Mouse (Mus musculus) intestine, embryonic 16.5 days (tissue): ENCODE measurements around the gene Krt83. TPM values are rescaled to one million over a fixed set of nuclear protein-coding genes. Genes with fewer than 3 reads are reported as not detected.

Experiments used
- ATAC-seq: fragments of 200-750 bp; cut with Nextera tagmentation; 2 replicates; pipeline ENCODE4 v1.8.0; 2017; ENCODE audit warnings: moderate TSS enrichment, moderate library complexity
- H3K27ac ChIP-seq: fragments of 300-500 bp; sonication (generic); 2 replicates; pipeline ENCODE4 v1.5.1; 2014; ENCODE audit warnings: mild to moderate bottlenecking, low read length
- H3K27me3 ChIP-seq: fragments of 300-500 bp; sonication (generic); replicated peaks from 2 replicates; pipeline ENCODE4 v1.6.1; 2014; ENCODE audit warnings: low read length, control low read depth, mixed read lengths; ENCODE audit not compliant: control insufficient read depth, insufficient read depth
- H3K36me3 ChIP-seq: fragments of 300-500 bp; sonication (generic); 2 replicates; pipeline ENCODE4 v1.6.1; 2014; ENCODE audit warnings: low read length, control low read depth; ENCODE audit not compliant: control insufficient read depth, insufficient read depth
- H3K4me1 ChIP-seq: fragments of 300-500 bp; sonication (generic); 2 replicates; pipeline ENCODE4 v1.6.1; 2014; ENCODE audit warnings: low read length, control low read depth, mixed read lengths; ENCODE audit not compliant: control insufficient read depth, insufficient read depth
- H3K4me2 ChIP-seq: fragments of 300-500 bp; sonication (generic); 2 replicates; pipeline ENCODE4 v1.6.1; 2014; ENCODE audit warnings: low read depth, low read length, control low read depth
- H3K4me3 ChIP-seq: fragments of 300-500 bp; sonication (generic); 2 replicates; pipeline ENCODE4 v1.5.1; 2014; ENCODE audit warnings: mild to moderate bottlenecking, low read length
- H3K9ac ChIP-seq: fragments of 300-500 bp; sonication (generic); 2 replicates; pipeline ENCODE4 v1.6.1; 2014; ENCODE audit warnings: low read depth, low read length
- H3K9me3 ChIP-seq: fragments of 300-500 bp; sonication (generic); 2 replicates; pipeline ENCODE4 v1.6.1; 2016; ENCODE audit warnings: low read length, control low read depth; ENCODE audit not compliant: control insufficient read depth
- WGBS: fragments of 180-500 bp; shearing (Covaris S2); extraction: QIAGEN DNeasy Blood & Tissue Kit; methylation state at CpG from one replicate; pipeline ENCODE4 v1.1.7; 2014; 5-methylcytosine and 5-hydroxymethylcytosine counted together
- polyA plus RNA-seq: library from polyadenylated mRNA; unstranded; fragments of >200 nt; fragmentation: Nextera tagmentation; extraction: Ambion mirVana; gene quantifications from 2 replicates; pipeline ENCODE4 v1.2.1, GENCODE M21; 2015

The Krt83 gene
- polyA plus RNA-seq, 1 experiment from 2014 or later, result 0.09 TPM

DNA sequence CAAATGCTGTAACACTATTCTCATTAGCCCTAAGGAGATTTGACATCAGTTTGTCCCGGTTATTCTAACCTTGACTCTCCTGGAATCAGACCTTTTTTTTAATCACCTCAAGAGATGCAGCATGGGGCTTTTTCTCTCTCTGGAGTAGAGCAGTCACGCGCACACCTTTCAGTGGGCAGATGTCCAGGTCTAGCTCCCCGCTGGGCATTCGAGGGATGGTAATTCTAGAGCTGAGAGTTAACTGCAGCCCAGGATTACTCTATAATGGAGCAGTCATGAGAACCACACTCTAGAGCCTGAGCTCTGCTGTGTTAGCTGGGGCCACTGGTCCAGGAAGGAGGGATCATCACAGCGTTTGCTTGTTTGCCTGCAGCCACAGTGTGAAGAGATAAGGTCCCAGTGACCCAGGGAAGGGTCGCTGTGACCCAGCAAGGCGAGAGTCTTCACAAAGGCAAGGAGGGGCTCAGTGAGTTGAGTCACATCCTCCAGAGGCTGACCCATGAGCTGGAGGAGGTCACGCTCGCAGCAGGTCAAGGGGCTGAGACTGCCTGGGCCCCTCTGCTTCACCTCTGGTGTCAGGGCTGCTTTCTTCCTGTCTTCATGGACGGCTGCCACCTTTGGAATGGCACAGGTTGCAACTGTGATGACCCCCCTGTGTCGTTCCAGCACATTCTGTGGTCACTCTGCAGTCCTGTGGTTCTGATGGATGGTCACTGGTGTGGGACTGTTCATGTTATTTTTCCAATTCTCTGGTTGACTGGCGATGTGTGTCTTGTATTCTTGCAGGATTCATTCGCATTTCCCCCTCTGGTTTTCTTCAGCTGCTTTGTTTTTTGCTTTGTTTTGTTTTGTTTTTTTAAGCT, 15.8 kb upstream of the Krt83 start:
- H3K27ac ChIP-seq, result no peak overlapping the region
- no peak overlapping the region for H3K4me2 ChIP-seq
- H3K36me3 ChIP-seq, result no peaks in the 10 kb centered on the region
- no peak for ATAC-seq
- no peaks in the 10 kb centered on the region for H3K9me3 ChIP-seq
- WGBS, result 48% methylated on average over 14 of the region's 14 CpGs
- H3K4me1 ChIP-seq, result no peaks in the 10 kb centered on the region
- H3K9ac ChIP-seq, result no peak overlapping the region
- no peaks in the 10 kb centered on the region for H3K27me3 ChIP-seq
- H3K4me3 ChIP-seq, result no peak overlapping the region

DNA sequence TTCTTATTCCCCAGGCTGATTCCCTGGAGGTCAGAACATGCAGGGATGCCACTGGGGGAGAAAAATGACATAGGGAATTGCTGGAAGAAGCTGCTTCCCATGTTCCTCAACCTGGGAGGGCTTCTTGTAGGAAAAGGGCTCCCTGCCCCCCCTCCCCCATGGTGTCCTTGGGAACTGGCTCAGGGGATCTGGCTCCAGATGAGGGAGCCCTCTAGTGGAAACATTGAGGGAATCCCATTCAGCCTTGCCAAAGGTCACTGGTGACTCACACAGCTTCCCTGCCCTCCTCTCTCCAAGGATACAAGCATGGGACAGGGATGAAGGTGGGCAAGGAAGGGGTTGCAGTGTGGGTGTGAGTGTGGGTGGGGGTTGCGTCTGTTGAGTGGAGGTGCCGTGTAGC, 5.9 kb upstream of the Krt83 start:
- Histone ChIP-seq H3K4me3 (no peak overlapping the region), H3K36me3 (no peaks in the 10 kb centered on the region), H3K9ac (no peak overlapping the region), H3K27me3 (no peaks in the 10 kb centered on the region), H3K4me1 (peaks cover 4% of the 10 kb centered on the region; the same call in 1 of the 2 replicates), H3K27ac (no peak overlapping the region), H3K9me3 (no peaks in the 10 kb centered on the region), H3K4me2 (no peak overlapping the region)
- ATAC-seq, result no peak
- WGBS, result 70% methylated on average over 2 of the region's 2 CpGs

- Histone ChIP-seq H3K27me3 (no peaks in the 10 kb centered on the region), H3K27ac (no peak overlapping the region), H3K4me2 (no peak overlapping the region), H3K9ac (no peak overlapping the region), H3K4me3 (no peak overlapping the region), H3K36me3 (no peaks in the 10 kb centered on the region), H3K4me1 (peaks cover 4% of the 10 kb centered on the region; the same call in 1 of the 2 replicates), H3K9me3 (no peaks in the 10 kb centered on the region)
- no peak for ATAC-seq
- 80% methylated on average over 8 of the region's 8 CpGs for WGBS
Measured at GRCm38 (mm10) chr15:101495266-101495665, 4.0 kb upstream of the Krt83 start.

DNA sequence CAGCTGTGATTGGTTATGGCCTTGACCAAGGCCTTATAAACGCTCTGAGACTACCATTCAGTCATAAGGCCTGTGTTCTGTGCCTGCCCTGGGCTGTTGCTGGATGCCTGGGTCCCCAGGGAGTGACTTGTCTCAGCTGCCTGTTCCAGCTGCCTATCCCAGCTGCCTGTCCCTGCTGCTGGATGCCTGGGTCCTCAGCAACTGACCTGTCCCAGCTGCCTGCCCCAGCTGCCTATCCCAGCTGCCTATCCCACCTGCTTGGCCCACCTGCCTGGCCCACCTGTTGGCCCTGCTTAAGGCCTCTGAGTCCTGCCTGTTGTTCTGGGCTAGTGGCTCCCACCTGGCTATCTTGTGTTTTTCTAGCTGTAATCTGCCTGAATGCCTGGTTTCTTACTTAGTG, 2.9 kb upstream of the Krt83 start:
- H3K27me3 ChIP-seq, result no peaks in the 10 kb centered on the region
- 38% methylated on average over 1 of the region's 1 CpGs for WGBS
- H3K27ac ChIP-seq, result no peak overlapping the region
- ATAC-seq, result no peak
- no peak overlapping the region for H3K9ac ChIP-seq
- H3K4me3 ChIP-seq, result no peak overlapping the region
- H3K4me1 ChIP-seq, result peaks cover 4% of the 10 kb centered on the region; the same call in 1 of the 2 replicates
- H3K36me3 ChIP-seq, result no peaks in the 10 kb centered on the region
- H3K4me2 ChIP-seq, result no peak overlapping the region
- no peaks in the 10 kb centered on the region for H3K9me3 ChIP-seq

- H3K27me3 ChIP-seq, result no peaks in the 10 kb centered on the region
- H3K4me1 ChIP-seq, result peaks cover 4% of the 10 kb centered on the region; the same call in 1 of the 2 replicates
- H3K4me2 ChIP-seq, result no peak overlapping the region
- H3K4me3 ChIP-seq, result no peak overlapping the region
- no peak overlapping the region for H3K27ac ChIP-seq
- 92% methylated on average over 6 of the region's 6 CpGs for WGBS
- no peaks in the 10 kb centered on the region for H3K36me3 ChIP-seq
- no peak for ATAC-seq
- no peaks in the 10 kb centered on the region for H3K9me3 ChIP-seq
- H3K9ac ChIP-seq, result no peak overlapping the region
Measured at GRCm38 (mm10) chr15:101493713-101494112, 2.4 kb upstream of the Krt83 start.

DNA sequence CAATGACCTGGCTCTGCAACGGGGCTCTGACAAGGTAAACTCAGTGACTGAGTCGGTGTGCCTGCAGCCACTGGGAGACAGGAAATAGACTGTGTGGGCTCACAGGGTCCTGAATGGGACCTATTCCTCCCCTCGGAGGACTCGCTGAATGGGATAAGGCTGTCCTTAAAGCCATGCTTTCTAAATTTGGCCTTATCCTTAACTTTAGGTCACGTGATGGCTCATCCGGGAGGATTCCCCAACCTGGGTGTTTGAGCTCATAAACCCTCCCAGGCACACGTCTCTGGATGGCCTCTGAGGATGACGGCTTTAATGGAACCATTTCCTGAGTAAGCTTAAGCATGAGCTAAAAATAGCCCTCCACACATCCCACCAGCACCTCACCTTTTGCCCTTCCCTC, 1.4 kb upstream of the Krt83 start:
- no peak overlapping the region for H3K9ac ChIP-seq
- no peak for ATAC-seq
- H3K4me2 ChIP-seq, result no peak overlapping the region
- no peaks in the 10 kb centered on the region for H3K9me3 ChIP-seq
- H3K4me3 ChIP-seq, result no peak overlapping the region
- no peak overlapping the region for H3K27ac ChIP-seq
- H3K27me3 ChIP-seq, result no peaks in the 10 kb centered on the region
- peaks cover 4% of the 10 kb centered on the region; the same call in 1 of the 2 replicates for H3K4me1 ChIP-seq
- no peaks in the 10 kb centered on the region for H3K36me3 ChIP-seq
- WGBS, result 37% methylated on average over 8 of the region's 8 CpGs

DNA sequence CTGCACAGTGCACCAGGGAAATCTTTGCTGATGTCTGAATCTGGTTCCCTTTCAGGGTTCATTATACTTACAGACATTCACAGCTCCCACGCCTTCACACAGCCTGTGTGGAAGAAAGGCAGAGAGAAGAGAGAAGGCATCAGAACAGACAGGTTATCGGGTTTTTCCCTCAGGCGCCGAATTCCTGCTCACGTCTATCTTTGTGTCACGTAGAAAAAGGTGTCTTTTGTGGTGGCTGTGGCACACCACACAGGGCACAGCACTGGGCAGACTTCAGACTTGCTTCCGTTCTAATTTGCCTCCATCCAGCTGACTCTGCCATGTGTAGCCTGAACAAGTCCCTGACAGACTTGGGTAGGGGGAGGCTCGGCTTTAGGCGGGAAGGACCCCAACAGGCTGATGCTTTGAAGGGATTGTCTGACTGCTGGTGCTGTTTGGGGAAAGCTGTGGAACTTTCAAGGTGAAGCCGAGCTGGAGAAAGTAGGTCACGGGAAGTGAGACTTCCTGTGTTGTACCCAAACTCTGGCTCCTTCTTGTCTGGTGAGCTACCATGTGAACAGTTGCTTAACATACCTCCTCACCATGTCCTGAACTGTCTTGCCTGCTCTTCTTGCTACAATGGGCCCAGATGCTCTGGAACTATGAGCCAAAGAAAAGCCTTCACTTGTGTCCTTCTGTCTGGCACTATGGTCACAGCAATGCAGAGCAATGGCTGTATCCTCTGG, 5.2 kb downstream of the Krt83 start:
- Histone ChIP-seq H3K36me3 (no peaks in the 10 kb centered on the region), H3K9ac (no peak overlapping the region), H3K27me3 (no peaks in the 10 kb centered on the region), H3K4me3 (no peak overlapping the region), H3K4me1 (no peaks in the 10 kb centered on the region), H3K27ac (no peak overlapping the region), H3K4me2 (no peak overlapping the region), H3K9me3 (no peaks in the 10 kb centered on the region)
- WGBS, result 81% methylated on average over 11 of the region's 11 CpGs
- ATAC-seq, result no peak

DNA sequence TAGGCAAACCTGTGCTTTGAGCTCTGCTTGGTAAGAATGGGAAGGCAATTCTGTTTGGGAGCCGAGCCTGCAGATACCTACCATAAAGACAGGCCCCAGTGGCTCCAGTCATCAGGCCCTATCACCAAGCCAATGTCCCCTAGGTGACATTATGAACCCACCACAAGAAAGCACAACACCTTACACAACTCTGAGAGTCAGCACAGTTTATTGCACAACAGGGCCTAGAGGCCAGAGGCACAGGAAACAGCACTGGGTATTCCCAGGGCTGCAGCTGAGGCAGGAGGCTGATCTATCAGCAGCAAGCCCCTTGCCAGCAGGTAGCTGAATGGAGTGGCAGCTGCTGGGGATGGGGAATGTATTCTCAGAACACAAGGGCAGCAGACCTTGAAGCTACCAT, 6.4 kb downstream of the Krt83 start:
- Histone ChIP-seq H3K4me2 (no peak overlapping the region), H3K4me1 (no peaks in the 10 kb centered on the region), H3K27me3 (no peaks in the 10 kb centered on the region), H3K36me3 (no peaks in the 10 kb centered on the region), H3K9ac (no peak overlapping the region), H3K4me3 (no peak overlapping the region), H3K9me3 (no peaks in the 10 kb centered on the region), H3K27ac (no peak overlapping the region)
- WGBS, result 62% methylated on average over 1 of the region's 1 CpGs
- no peak for ATAC-seq

DNA sequence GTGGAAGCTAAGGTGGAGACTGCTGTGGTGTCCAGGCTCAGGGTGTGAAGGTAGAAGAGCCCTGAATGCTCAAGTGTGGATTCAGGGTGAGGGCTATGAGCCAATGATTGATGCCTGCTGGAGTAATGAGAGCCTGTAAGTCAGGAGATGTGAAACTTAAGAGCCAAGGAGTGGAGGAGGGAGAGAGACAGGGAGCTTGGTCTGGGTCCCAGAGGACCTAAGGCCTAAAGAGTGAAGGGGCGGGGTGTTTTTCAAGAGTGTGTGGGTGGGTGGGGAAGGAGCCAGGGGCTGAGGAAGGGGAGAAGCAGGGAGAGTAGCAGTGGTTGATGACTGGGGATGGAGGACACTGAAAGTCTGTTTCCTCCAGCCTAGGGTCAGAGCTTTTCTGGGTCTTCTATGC, 7.7 kb downstream of the Krt83 start:
- Histone ChIP-seq H3K4me3 (no peak overlapping the region), H3K9ac (no peak overlapping the region), H3K9me3 (no peaks in the 10 kb centered on the region), H3K4me2 (no peak overlapping the region), H3K4me1 (0 out of 2 replicates have a peak, but pooled peaks cover 8% of the 10 kb centered on the region), H3K27me3 (no peaks in the 10 kb centered on the region), H3K27ac (no peak overlapping the region), H3K36me3 (no peaks in the 10 kb centered on the region)
- whole genome bisulfite sequencing, result 60% methylated on average over 1 of the region's 1 CpGs
- no peak for ATAC-seq
